Mouse (Mus musculus) olfactory bulb, adult 2 months (tissue): Measurements from ENCODE around the gene H2afy2. TPM values are rescaled to one million over a fixed set of nuclear protein-coding genes. Genes with fewer than 3 reads are reported as not detected.

Source experiments
- H3K27ac ChIP-seq: fragments of 200-500 bp; 2 replicates; pipeline ENCODE4 v1.5.1; 2012; ENCODE audit warnings: low read depth, low read length; ENCODE audit not compliant: insufficient read depth
- H3K4me1 ChIP-seq: fragments of 200-500 bp; 2 replicates; pipeline ENCODE4 v1.6.1; 2012; ENCODE audit warnings: low read length; ENCODE audit not compliant: control insufficient read depth, insufficient read depth
- H3K4me3 ChIP-seq: fragments of 200-500 bp; 2 replicates; pipeline ENCODE4 v1.5.1; 2012; ENCODE audit warnings: mild to moderate bottlenecking, low read depth, low read length, moderate library complexity; ENCODE audit not compliant: insufficient read depth
- CTCF ChIP-seq: fragments of 200-500 bp; IDR thresholded peaks from 2 replicates; pipeline ENCODE4 v1.5.1; 2012; ENCODE audit warnings: low read depth, mild to moderate bottlenecking, low read length, moderate library complexity; ENCODE audit not compliant: insufficient read depth
- POLR2A ChIP-seq: fragments of 200-500 bp; IDR thresholded peaks from 2 replicates; pipeline ENCODE4 v1.6.1; 2012; ENCODE audit warnings: mild to moderate bottlenecking, low read depth, low read length, moderate library complexity; ENCODE audit not compliant: insufficient read depth
- WGBS: fragments of 180-500 bp; shearing (Covaris S2); methylation state at CpG from one replicate; pipeline ENCODE4 v1.1.7; 2018; 5-methylcytosine and 5-hydroxymethylcytosine counted together
- polyA plus RNA-seq: library from polyadenylated mRNA; stranded (reverse); fragments of >200 nt; gene quantifications from 2 replicates; pipeline ENCODE4 v1.2.4, GENCODE M21; 2012; ENCODE audit warnings: low replicate concordance; ENCODE audit not compliant: missing spikeins, insufficient read depth, insufficient read length

H2afy2 gene
- polyA plus RNA-seq, 1 experiment, result not detected

DNA sequence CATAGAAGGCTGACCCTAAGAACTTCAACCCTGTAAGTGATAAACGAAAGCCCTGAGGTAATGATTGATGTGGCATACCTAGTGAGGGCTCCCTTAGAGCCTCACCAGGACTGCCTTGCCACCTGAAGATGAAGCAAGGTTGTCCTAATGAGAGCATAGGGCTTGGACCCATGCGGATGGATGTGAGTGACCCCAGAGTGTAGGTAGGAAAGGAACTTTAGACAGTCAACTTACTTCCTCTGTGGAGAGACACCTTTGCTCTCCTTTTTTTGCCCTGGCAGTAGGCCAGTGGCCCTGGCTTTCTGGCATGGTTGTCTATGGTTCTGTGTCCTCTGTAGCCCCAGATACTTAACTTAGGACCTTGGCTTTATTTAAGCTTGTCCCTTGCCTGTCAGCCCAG, 86.9 kb downstream of the H2afy2 start:
- TF ChIP-seq POLR2A (no peak), CTCF (no peak)
- WGBS, result 93% methylated on average over 2 of the region's 2 CpGs
- peaks cover 21% of the 10 kb centered on the region for H3K4me1 ChIP-seq
- peak overlapping the region; percentile 91 for H3K4me3 ChIP-seq
- H3K27ac ChIP-seq, result no peak overlapping the region

DNA sequence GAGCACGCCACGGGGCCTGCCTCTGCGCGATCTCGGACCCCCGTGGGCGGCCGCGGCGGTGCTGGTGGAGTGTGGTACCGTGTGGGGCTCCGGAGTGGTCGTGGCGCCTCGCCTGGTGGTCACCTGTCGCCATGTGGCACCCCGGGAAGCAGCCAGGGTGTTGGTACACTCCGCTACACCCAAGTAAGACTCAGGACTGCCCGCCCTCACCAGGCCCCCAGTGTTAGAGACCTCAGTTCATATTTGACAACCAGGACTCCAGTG, 87.5 kb downstream of the H2afy2 start:
- peak overlapping the region; percentile 91 for H3K4me3 ChIP-seq
- TF ChIP-seq POLR2A (no peak), CTCF (no peak)
- H3K4me1 ChIP-seq, result peaks cover 21% of the 10 kb centered on the region
- no peak overlapping the region for H3K27ac ChIP-seq
- 17% methylated on average over 19 of the region's 19 CpGs for WGBS

DNA sequence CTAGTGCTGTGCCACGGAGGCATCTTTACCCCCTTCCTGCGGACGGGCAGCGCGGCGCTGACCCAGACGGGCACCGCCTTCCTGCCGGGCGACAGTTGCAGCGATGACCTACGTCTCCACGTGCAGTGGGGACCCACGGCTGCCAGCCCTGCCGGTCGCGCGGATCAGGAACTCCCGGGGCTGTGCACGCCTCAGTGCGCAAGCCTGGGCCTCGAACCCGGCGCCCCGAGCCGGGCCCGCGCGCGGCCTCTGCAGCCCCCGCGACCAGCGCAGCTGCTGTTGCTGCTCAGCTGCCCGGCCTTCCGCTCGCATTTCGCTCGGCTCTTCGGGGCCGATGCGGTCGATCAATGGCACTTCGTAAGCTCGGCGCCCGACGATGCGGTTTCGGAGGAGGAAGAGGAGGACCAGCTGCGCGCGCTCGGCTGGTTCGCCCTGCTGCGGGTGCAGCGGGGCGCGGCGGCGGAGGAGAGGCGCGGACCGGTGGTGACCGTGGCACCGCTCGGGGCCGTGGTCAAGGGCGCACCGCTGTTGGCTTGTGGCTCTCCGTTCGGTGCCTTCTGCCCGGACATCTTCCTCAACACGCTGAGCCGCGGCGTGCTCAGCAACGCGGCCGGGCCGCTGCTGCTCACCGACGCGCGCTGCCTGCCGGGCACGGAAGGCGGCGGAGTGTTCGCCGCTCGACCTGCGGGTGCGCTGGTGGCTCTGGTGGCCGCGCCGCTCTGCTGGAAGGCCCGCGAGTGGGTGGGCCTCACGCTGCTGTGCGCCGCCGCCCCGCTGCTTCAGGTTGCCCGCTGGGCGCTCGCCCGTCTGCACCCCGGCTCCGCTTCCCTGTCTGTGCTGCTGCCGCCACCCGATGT, 88.0 kb downstream of the H2afy2 start:
- TF ChIP-seq CTCF (no peak), POLR2A (no peak)
- peak overlapping the region; percentile 16; the same call in 1 of the 2 replicates for H3K27ac ChIP-seq
- H3K4me1 ChIP-seq, result peaks cover 21% of the 10 kb centered on the region
- under 1% methylated on average over 111 of the region's 111 CpGs for WGBS
- peak overlapping the region; percentile 91 for H3K4me3 ChIP-seq

DNA sequence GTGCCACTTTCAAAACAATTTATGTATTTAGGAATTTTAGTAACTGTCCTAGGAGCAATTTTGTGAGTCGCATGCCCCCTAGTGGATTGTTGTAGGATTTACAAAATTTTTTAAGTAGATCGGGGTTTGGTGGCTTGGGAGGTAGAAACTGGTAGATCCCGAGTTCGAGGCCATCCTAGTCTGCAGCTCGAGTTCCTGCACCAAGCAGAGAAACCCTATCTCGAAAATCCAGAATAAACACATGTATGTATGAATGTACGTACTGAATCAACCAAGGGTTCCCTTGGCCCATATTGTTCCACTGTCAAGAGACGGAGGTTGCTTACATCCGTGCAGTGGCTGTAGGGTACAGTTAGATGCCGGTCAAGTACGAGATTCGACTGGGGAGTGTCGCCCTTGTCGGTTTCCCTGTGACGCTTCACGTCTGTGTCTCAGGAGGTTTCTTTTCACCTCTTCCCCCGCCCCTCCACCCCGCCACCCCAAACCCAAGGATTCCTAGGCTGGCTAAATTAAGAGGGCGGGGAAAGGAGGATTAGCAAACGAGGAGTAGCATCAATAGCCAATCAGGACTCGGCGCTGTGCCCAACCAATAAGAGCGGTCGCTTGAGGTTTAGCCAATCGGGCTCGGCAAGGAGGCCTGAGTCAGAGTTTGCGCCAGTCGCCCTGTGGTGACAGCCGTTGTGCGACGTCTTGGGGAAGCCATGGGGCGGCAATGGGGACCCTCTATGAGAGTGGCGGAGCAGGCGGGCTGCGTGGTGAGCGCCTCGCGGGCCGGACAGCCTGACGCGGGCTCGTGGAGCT, 88.9 kb downstream of the H2afy2 start, which contains the start of gene Tysnd1:
Gene Tysnd1, plus strand, starts transcription at position 645 of the 801 bp plus-strand sequence.
- Histone ChIP-seq H3K4me3 (peak within 1 kb of the TSS; percentile 91), H3K27ac (peak within 1 kb of the TSS; percentile 85), H3K4me1 (peaks cover 21% of the 10 kb centered on the region)
- WGBS, result under 1% methylated on average over 42 of the region's 42 CpGs
- peak; percentile 72; the same call in 1 of the 2 replicates for TF ChIP-seq POLR2A
- TF ChIP-seq CTCF, result no peak

DNA sequence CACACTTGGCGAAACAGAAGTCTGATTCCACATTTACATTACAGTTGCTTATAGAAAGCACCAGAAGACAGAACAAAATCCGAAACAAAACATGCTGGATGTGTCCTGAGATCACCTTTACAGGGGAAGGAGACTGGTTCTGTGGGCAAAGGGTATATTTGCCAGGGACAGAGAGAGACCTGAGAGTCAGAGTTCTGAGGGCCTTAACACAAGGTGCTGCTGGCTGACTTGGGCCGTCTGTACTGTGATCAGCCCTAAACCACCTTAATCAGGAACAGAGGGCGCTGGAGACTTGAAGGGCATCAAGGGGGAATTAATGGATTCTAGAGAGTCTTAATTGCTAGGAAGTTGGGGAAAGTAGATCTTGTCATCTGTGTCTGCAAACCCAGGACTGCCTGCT, 90.4 kb downstream of the H2afy2 start:
- 69% methylated on average over 4 of the region's 4 CpGs for WGBS
- Histone ChIP-seq H3K27ac (no peak overlapping the region), H3K4me3 (no peak overlapping the region), H3K4me1 (peaks cover 14% of the 10 kb centered on the region)
- TF ChIP-seq CTCF (no peak), POLR2A (no peak)

DNA sequence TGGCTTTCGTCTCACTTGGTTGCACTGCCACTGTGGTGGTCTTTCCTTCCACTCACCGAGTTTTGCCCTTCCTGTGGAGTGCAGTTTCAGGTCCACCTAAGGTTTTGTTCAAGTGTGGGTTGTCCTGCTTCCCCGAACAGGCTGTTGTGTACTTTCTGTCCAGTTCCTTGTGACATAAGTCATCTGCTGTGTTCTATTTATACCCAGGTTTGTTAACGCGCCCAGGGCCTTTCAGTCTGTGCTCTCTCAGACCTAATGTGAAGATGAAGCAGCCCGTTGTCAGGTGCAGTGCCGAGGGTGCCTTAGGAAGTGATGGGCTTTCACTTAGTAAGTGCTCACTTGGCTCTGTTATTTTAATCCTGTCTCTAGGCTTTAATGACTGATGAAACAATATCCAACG, 94.5 kb downstream of the H2afy2 start:
- no peak for TF ChIP-seq POLR2A
- no peak for TF ChIP-seq CTCF
- WGBS, result 82% methylated on average over 8 of the region's 8 CpGs
- no peaks in the 10 kb centered on the region for H3K4me1 ChIP-seq
- no peak overlapping the region for H3K27ac ChIP-seq
- H3K4me3 ChIP-seq, result no peak overlapping the region

Other genes with a start within 250 kb of the H2afy2 start
- 173,703 TPM in 1 of 2 replicates, not detected in the other for gene Npffr1, start 188.7 kb downstream of the H2afy2 start, polyA plus RNA-seq
- gene Ppa1, start 135.6 kb downstream of the H2afy2 start, polyA plus RNA-seq, result not detected in 2 replicates
- 703 TPM in 1 of 2 replicates, not detected in the other for gene Sar1a, start 103.8 kb downstream of the H2afy2 start, polyA plus RNA-seq
- not detected in 2 replicates for gene Tysnd1, start 88.6 kb downstream of the H2afy2 start, polyA plus RNA-seq
- not detected in 2 replicates for gene Aifm2, start 68.9 kb downstream of the H2afy2 start, polyA plus RNA-seq
- not detected in 2 replicates for gene Col13a1, start 195.0 kb upstream of the H2afy2 start, polyA plus RNA-seq